ENCODE assay signal across 9 mouse cellular contexts in genomic region chr5:135029007-135029854, GRCm38 (mm10). TPM values are rescaled to one million over a fixed set of nuclear protein-coding genes. Genes with fewer than 3 reads are reported as not detected.
DNase-seq lines count a peak whose midpoint lies in the region; ATAC-seq and TF ChIP-seq lines count a peak whose summit lies in the region.
"Had no signal": no experiment of that assay in that cellular context is flagged by ENCODE, and none has a peak within 500 bp of the region (broad histone marks: within the 10 kb centered on the region; RNA-seq: fewer than 3 reads in every experiment).

No protein-coding gene starts in this region.

- peak; percentile 80 to 87 for DNase-seq in left cerebral cortex, adult 18-20 months (ENCODE audit: low spot score in 2 of 2)
- no peak for DNase-seq in left cerebral cortex, adult 11 months (ENCODE audit: low spot score)
- DNase-seq in R1 (ENCODE audit: low read depth, low spot score) = peak; percentile 36
- DNase-seq in lung, postnatal 14 days = peak; percentile 57

- H3K4me2 ChIP-seq in embryonic facial prominence, embryonic 12.5 days (replicated peaks) = 0 out of 2 replicates have a peak overlapping the region, but pooled peaks have one; percentile 16
- H3K4me2 ChIP-seq in intestine, postnatal 0 days (replicated peaks; ENCODE audit: low read depth) = peak overlapping the region; percentile 44
- H3K4me2 ChIP-seq in forebrain, embryonic 13.5 days = no peak overlapping the region

- H3K4me1 ChIP-seq in embryonic facial prominence, embryonic 12.5 days = peaks cover 33% of the 10 kb centered on the region
- H3K4me1 ChIP-seq in intestine, postnatal 0 days (replicated peaks; ENCODE audit: control insufficient read depth, insufficient read depth, low read length) = 0 out of 2 replicates have a peak, but pooled peaks cover 11% of the 10 kb centered on the region
- peaks cover 17% of the 10 kb centered on the region for H3K4me1 ChIP-seq in forebrain, embryonic 13.5 days

- H3K9me3 ChIP-seq in embryonic facial prominence, embryonic 12.5 days = no peaks in the 10 kb centered on the region
- no peaks in the 10 kb centered on the region for H3K9me3 ChIP-seq in intestine, postnatal 0 days (ENCODE audit: control insufficient read depth)
- H3K9me3 ChIP-seq in forebrain, embryonic 13.5 days (replicated peaks) = no peaks in the 10 kb centered on the region

- H3K36me3 ChIP-seq in embryonic facial prominence, embryonic 12.5 days = no peaks in the 10 kb centered on the region
- no peaks in the 10 kb centered on the region for H3K36me3 ChIP-seq in intestine, postnatal 0 days (ENCODE audit: control insufficient read depth, insufficient read depth)
- H3K36me3 ChIP-seq in forebrain, embryonic 13.5 days (ENCODE audit: poor library complexity, severe bottlenecking) = 0 out of 2 replicates have a peak, but pooled peaks cover 3% of the 10 kb centered on the region

- ATAC-seq in embryonic facial prominence, embryonic 12.5 days (ENCODE audit: insufficient number of reproducible peaks, insufficient read depth, low FRiP score, low TSS enrichment) = no peak
- ATAC-seq in intestine, postnatal 0 days = 0 out of 2 replicates have a peak, but pooled peaks have one; percentile 14
- no peak for ATAC-seq in erythroid progenitor cell, adult 5-6 weeks (replicated peaks; ENCODE audit: low FRiP score, poor library complexity, severe bottlenecking)
- ATAC-seq in forebrain, embryonic 13.5 days = no peak

- H3K27ac ChIP-seq in embryonic facial prominence, embryonic 12.5 days = 0 out of 2 replicates have a peak overlapping the region, but pooled peaks have one; percentile 24
- H3K27ac ChIP-seq in intestine, postnatal 0 days (ENCODE audit: low read depth, low read length) = no peak overlapping the region
- no peak overlapping the region for H3K27ac ChIP-seq in forebrain, embryonic 13.5 days
- H3K27ac ChIP-seq: macrophage had no signal

- no peak overlapping the region for H3K4me3 ChIP-seq in embryonic facial prominence, embryonic 12.5 days
- H3K4me3 ChIP-seq in intestine, postnatal 0 days (ENCODE audit: low read depth, low read length) = peak overlapping the region; percentile 2; the same call in 1 of the 2 replicates
- no peak overlapping the region for H3K4me3 ChIP-seq in forebrain, embryonic 13.5 days

- TF ChIP-seq CTCF in intestine, postnatal 0 days (IDR thresholded peaks at IDR 0.05; ENCODE audit: low read depth) = no peak

- no peak overlapping the region for H3K9ac ChIP-seq in embryonic facial prominence, embryonic 12.5 days
- H3K9ac ChIP-seq in intestine, postnatal 0 days (ENCODE audit: low read depth, low read length) = 0 out of 2 replicates have a peak overlapping the region, but pooled peaks have one; percentile 27
- H3K9ac ChIP-seq in forebrain, embryonic 13.5 days = no peak overlapping the region

- no peaks in the 10 kb centered on the region for H3K27me3 ChIP-seq in embryonic facial prominence, embryonic 12.5 days
- no peaks in the 10 kb centered on the region for H3K27me3 ChIP-seq in intestine, postnatal 0 days (replicated peaks; ENCODE audit: control insufficient read depth, insufficient read depth, low read length)
- H3K27me3 ChIP-seq in forebrain, embryonic 13.5 days = no peaks in the 10 kb centered on the region

- WGBS in embryonic facial prominence, embryonic 12.5 days = 52% methylated on average over 18 of the region's 18 CpGs
- 43% methylated on average over 18 of the region's 18 CpGs for WGBS in intestine, postnatal 0 days
- WGBS in forebrain, embryonic 13.5 days = 58% methylated on average over 18 of the region's 18 CpGs

RNA-seq across cellular contexts. Expression of gene Stx1a, which starts 5.9 kb away (rescaled TPM):
- total RNA-seq in left cerebral cortex, adult 18-20 months (2021) = 100 to 1,000 TPM; 309 to 311 TPM
- polyA plus RNA-seq in embryonic facial prominence, embryonic 12.5 days (2016; fragmentation: Nextera tagmentation; extraction: Ambion mirVana) = 20.4 and 20.7 TPM in 2 replicates
- polyA plus RNA-seq in intestine, postnatal 0 days (2015; fragmentation: Nextera tagmentation; extraction: Ambion mirVana) = 5.6 and 6.5 TPM in 2 replicates
- total RNA-seq in erythroid progenitor cell, adult 5-6 weeks (2015; ENCODE audit: low replicate concordance) = not detected in 2 replicates
- not detected in 2 replicates for total RNA-seq in erythroid progenitor cell, adult 5-6 weeks (2017; ENCODE audit: low replicate concordance)
- polyA plus RNA-seq in forebrain, embryonic 13.5 days (2015; fragmentation: Nextera tagmentation; extraction: Ambion mirVana) = 34.1 and 38.7 TPM in 2 replicates

RNA-seq across cellular contexts. Expression of gene Abhd11, which starts 20.3 kb away (rescaled TPM):
- 10 to 100 TPM; 34.3 to 38.1 TPM for total RNA-seq in left cerebral cortex, adult 18-20 months (2021)
- polyA plus RNA-seq in embryonic facial prominence, embryonic 12.5 days (2016; fragmentation: Nextera tagmentation; extraction: Ambion mirVana) = 49.8 and 51.9 TPM in 2 replicates
- 60.1 and 61.9 TPM in 2 replicates for polyA plus RNA-seq in intestine, postnatal 0 days (2015; fragmentation: Nextera tagmentation; extraction: Ambion mirVana)
- 15.9 and 29.8 TPM in 2 replicates for total RNA-seq in erythroid progenitor cell, adult 5-6 weeks (2015; ENCODE audit: low replicate concordance)
- 3.9 and 4.3 TPM in 2 replicates for total RNA-seq in erythroid progenitor cell, adult 5-6 weeks (2017; ENCODE audit: low replicate concordance)
- polyA plus RNA-seq in forebrain, embryonic 13.5 days (2015; fragmentation: Nextera tagmentation; extraction: Ambion mirVana) = 47.9 and 53.4 TPM in 2 replicates

RNA-seq across cellular contexts. Expression of gene Dnajc30, which starts 34.8 kb away (rescaled TPM):
- 10 to 100 TPM; 40.6 to 44.5 TPM for total RNA-seq in left cerebral cortex, adult 18-20 months (2021)
- polyA plus RNA-seq in embryonic facial prominence, embryonic 12.5 days (2016; fragmentation: Nextera tagmentation; extraction: Ambion mirVana) = 31.9 and 34.2 TPM in 2 replicates
- 35.9 and 40.7 TPM in 2 replicates for polyA plus RNA-seq in intestine, postnatal 0 days (2015; fragmentation: Nextera tagmentation; extraction: Ambion mirVana)
- total RNA-seq in erythroid progenitor cell, adult 5-6 weeks (2015; ENCODE audit: low replicate concordance) = 6.5 and 21.0 TPM in 2 replicates
- total RNA-seq in erythroid progenitor cell, adult 5-6 weeks (2017; ENCODE audit: low replicate concordance) = 2.3 and 3.4 TPM in 2 replicates
- polyA plus RNA-seq in forebrain, embryonic 13.5 days (2015; fragmentation: Nextera tagmentation; extraction: Ambion mirVana) = 31.3 and 33.8 TPM in 2 replicates

RNA-seq across cellular contexts. Expression of gene Bud23, which starts 35.5 kb away (rescaled TPM):
- total RNA-seq in left cerebral cortex, adult 18-20 months (2021) = 10 to 100 TPM; 43.9 to 54.1 TPM
- 145 and 154 TPM in 2 replicates for polyA plus RNA-seq in embryonic facial prominence, embryonic 12.5 days (2016; fragmentation: Nextera tagmentation; extraction: Ambion mirVana)
- 40.0 and 40.6 TPM in 2 replicates for polyA plus RNA-seq in intestine, postnatal 0 days (2015; fragmentation: Nextera tagmentation; extraction: Ambion mirVana)
- 25.2 and 34.8 TPM in 2 replicates for total RNA-seq in erythroid progenitor cell, adult 5-6 weeks (2015; ENCODE audit: low replicate concordance)
- total RNA-seq in erythroid progenitor cell, adult 5-6 weeks (2017; ENCODE audit: low replicate concordance) = 7.6 and 13.0 TPM in 2 replicates
- polyA plus RNA-seq in forebrain, embryonic 13.5 days (2015; fragmentation: Nextera tagmentation; extraction: Ambion mirVana) = 101 and 112 TPM in 2 replicates

RNA-seq across cellular contexts. Expression of gene Cldn3, which starts 43.2 kb away (rescaled TPM):
- total RNA-seq in left cerebral cortex, adult 18-20 months (2021) = under 1 TPM in 1 of 2 experiments, not detected in 1; 0.49 TPM
- polyA plus RNA-seq in embryonic facial prominence, embryonic 12.5 days (2016; fragmentation: Nextera tagmentation; extraction: Ambion mirVana) = 14.8 and 20.5 TPM in 2 replicates
- 96.0 and 116 TPM in 2 replicates for polyA plus RNA-seq in intestine, postnatal 0 days (2015; fragmentation: Nextera tagmentation; extraction: Ambion mirVana)
- total RNA-seq in erythroid progenitor cell, adult 5-6 weeks (2015; ENCODE audit: low replicate concordance) = not detected in 2 replicates
- not detected in 2 replicates for total RNA-seq in erythroid progenitor cell, adult 5-6 weeks (2017; ENCODE audit: low replicate concordance)
- polyA plus RNA-seq in forebrain, embryonic 13.5 days (2015; fragmentation: Nextera tagmentation; extraction: Ambion mirVana) = 2.9 and 3.1 TPM in 2 replicates
- polyA plus RNA-seq: macrophage had no signal
